ENCODE assay signal across 8 mouse cellular contexts in the genomic region with DNA sequence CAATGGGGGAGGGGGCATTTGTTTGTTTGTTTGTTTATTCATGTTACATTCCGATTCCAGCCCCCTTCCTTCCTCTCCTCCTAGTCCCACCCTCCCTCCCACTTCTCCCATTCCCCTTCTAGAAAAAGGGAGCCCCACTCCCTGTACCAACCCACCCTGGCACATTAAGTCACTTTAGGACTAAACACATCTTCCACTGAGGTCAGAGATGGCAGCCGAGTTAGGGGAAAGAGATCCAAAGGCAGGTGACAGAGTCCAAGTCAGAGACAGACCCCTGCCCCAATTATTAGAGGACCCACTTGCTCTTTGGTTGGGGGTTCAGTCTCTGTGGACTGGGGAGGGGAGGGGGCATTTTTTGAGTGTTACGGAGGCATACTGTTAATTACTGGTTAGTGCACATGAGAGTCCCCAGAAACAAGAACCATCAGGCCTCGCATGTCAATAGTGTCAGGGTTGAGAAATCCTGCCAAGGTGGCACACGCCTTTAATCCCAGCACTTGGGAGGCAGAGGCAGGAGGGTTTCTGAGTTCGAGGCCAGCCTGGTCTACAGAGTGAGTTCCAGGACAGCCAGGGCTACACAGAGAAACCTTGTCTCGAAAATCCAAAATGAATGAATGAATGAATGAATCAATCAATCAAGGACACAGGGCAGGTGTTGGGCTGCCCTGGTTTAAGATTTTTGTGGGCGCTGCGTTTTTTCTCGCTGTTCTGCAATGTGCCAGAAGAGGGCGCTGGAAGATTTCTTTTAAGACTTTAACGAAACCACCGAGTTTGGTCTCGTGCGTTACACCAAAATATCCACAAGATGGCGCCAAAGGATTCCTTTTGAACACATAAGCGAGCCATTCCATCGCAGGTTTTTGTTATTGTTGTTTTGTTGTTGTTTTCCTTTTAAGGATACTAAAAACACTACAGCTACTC.
DNase-seq lines count a peak whose midpoint lies in the region; ATAC-seq and TF ChIP-seq lines count a peak whose summit lies in the region.

No protein-coding gene starts in this region.

- ATAC-seq in megakaryocyte progenitor cell, adult 5-6 weeks (replicated peaks; ENCODE audit: poor library complexity), result peak; percentile 98

- intact Hi-C loops in left cerebral cortex, adult 2 months (cut with DNase I), result loop anchor here (1.0 to 5.0 kb wide), 5 partner anchors 82 to 363 kb away; partner anchors contain the start of gene Gclm

- no peak overlapping the region for H3K27ac ChIP-seq in left cerebral cortex, adult 2 months

- no peak overlapping the region for H3K4me3 ChIP-seq in left cerebral cortex, adult 2 months

- peak; percentile 98 for TF ChIP-seq CTCF in left cerebral cortex, adult 2 months (IDR thresholded peaks at IDR 0.05)

- peak; percentile 78 for DNase-seq in WW6 (ENCODE audit: low read depth, low spot score)
- DNase-seq in cerebellum, postnatal 4 days (ENCODE audit: low spot score in 2 of 2), result peak; percentile 82 to 91
- DNase-seq in gastrocnemius, adult 8-10 months (ENCODE audit: low spot score in 2 of 2), result peak; percentile 87 to 90
- peak; percentile 96 for DNase-seq in hindlimb bud, embryonic 11.5 days (ENCODE audit: extremely low spot score, low read depth, low spot score)
- DNase-seq in left cerebral cortex, adult 2 months (ENCODE audit: extremely low spot score in 1 of 2, low spot score in 2 of 2), result peak; percentile 87
- DNase-seq in right cerebral cortex, postnatal 10 days (ENCODE audit: low spot score in 2 of 2), result peak; percentile 87 to 92
- peak; percentile 85 for DNase-seq in urinary bladder, postnatal 25 days (ENCODE audit: low spot score)
